Mouse (Mus musculus) hindbrain, embryonic 15.5 days (tissue): ENCODE measurements at regions not wholly inside any gene's neighbourhood (a gene's known extent, or its start where the extent isn't known, plus 50 kb on each side); places are given as distances from the start of the nearest gene placed in this dataset.

ENCODE experiments used
- ATAC-seq: fragments of 200-750 bp; cut with Nextera tagmentation; 2 replicates; pipeline ENCODE4 v1.8.0; 2017; ENCODE audit warnings: low read depth, moderate number of reproducible peaks, moderate TSS enrichment; ENCODE audit not compliant: low FRiP score
- H3K27ac ChIP-seq: fragments of 300-500 bp; sonication (generic); replicated peaks from 2 replicates; pipeline ENCODE4 v1.5.1; 2015; ENCODE audit warnings: mild to moderate bottlenecking, inconsistent platforms
- H3K27me3 ChIP-seq: fragments of 300-500 bp; sonication (generic); 2 replicates; pipeline ENCODE4 v1.6.1; 2015; ENCODE audit warnings: control low read depth, inconsistent platforms
- H3K36me3 ChIP-seq: fragments of 300-500 bp; sonication (generic); 2 replicates; pipeline ENCODE4 v1.6.1; 2015; ENCODE audit warnings: control low read depth, inconsistent platforms
- H3K4me1 ChIP-seq: fragments of 300-500 bp; sonication (generic); replicated peaks from 2 replicates; pipeline ENCODE4 v1.6.1; 2015; ENCODE audit warnings: control low read depth, inconsistent platforms
- H3K4me2 ChIP-seq: fragments of 300-500 bp; sonication (generic); 2 replicates; pipeline ENCODE4 v1.6.1; 2015; ENCODE audit warnings: moderate library complexity, mild to moderate bottlenecking, inconsistent platforms
- H3K4me3 ChIP-seq: fragments of 300-500 bp; sonication (generic); 2 replicates; pipeline ENCODE4 v1.5.1; 2015; ENCODE audit warnings: mild to moderate bottlenecking, inconsistent platforms
- H3K9ac ChIP-seq: fragments of 300-500 bp; sonication (generic); 2 replicates; pipeline ENCODE4 v1.6.1; 2015; ENCODE audit warnings: inconsistent platforms
- H3K9me3 ChIP-seq: fragments of 300-500 bp; sonication (generic); 2 replicates; pipeline ENCODE4 v1.6.1; 2016; ENCODE audit warnings: control low read depth, inconsistent platforms
- WGBS: fragments of 180-500 bp; shearing (Covaris S2); methylation state at CpG from one replicate; pipeline ENCODE4 v1.1.7; 2015; 5-methylcytosine and 5-hydroxymethylcytosine counted together

DNA sequence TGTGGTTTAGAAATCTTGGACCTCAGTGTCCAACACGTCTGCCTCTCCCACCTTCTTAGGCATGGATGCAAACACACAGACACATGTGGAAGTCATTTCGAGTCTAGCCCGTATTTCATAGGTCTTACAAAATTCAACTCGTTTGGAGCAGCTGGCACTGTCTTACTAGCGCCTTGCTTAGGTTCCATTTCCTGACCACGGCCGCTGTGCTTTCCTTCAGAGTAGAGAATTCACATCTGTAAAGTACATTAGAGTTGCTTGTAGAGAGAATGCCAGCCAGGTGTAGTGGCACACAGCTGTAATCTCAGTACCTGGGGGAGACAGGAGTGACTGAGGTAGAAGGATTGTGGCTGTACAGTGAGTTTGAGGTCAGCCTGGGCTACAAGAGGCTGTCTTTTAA lies 346.6 kb downstream of the Zfp706 start:
- Histone ChIP-seq H3K9ac (no peak overlapping the region), H3K27ac (no peak overlapping the region), H3K27me3 (no peaks in the 10 kb centered on the region), H3K9me3 (no peaks in the 10 kb centered on the region), H3K36me3 (no peaks in the 10 kb centered on the region), H3K4me2 (no peak overlapping the region), H3K4me3 (no peak overlapping the region), H3K4me1 (no peaks in the 10 kb centered on the region)
- 87% methylated on average over 7 of the region's 7 CpGs for WGBS
- ATAC-seq = no peak
